Mouse (Mus musculus) hindbrain, embryonic 13.5 days (tissue): Measurements from ENCODE around the gene Irx3. TPM values are rescaled to one million over a fixed set of nuclear protein-coding genes. Genes with fewer than 3 reads are reported as not detected.

ENCODE experiments used
- ATAC-seq: fragments of 200-750 bp; cut with Nextera tagmentation; 2 replicates; pipeline ENCODE4 v1.8.0; 2017; ENCODE audit warnings: moderate TSS enrichment; ENCODE audit not compliant: low FRiP score
- H3K27ac ChIP-seq: fragments of 300-500 bp; sonication (generic); 2 replicates; pipeline ENCODE4 v1.5.1; 2015; ENCODE audit warnings: inconsistent platforms, mild to moderate bottlenecking, moderate library complexity
- H3K27me3 ChIP-seq: fragments of 300-500 bp; sonication (generic); 2 replicates; pipeline ENCODE4 v1.6.1; 2015; ENCODE audit warnings: mild to moderate bottlenecking, inconsistent platforms
- H3K36me3 ChIP-seq: fragments of 300-500 bp; sonication (generic); 2 replicates; pipeline ENCODE4 v1.6.1; 2015; ENCODE audit warnings: mild to moderate bottlenecking, inconsistent platforms
- H3K4me1 ChIP-seq: fragments of 300-500 bp; sonication (generic); replicated peaks from 2 replicates; pipeline ENCODE4 v1.6.1; 2015; ENCODE audit warnings: inconsistent platforms
- H3K4me2 ChIP-seq: fragments of 300-500 bp; sonication (generic); 2 replicates; pipeline ENCODE4 v1.6.1; 2015; ENCODE audit warnings: inconsistent platforms, mild to moderate bottlenecking, moderate library complexity
- H3K4me3 ChIP-seq: fragments of 300-500 bp; sonication (generic); 2 replicates; pipeline ENCODE4 v1.5.1; 2015; ENCODE audit warnings: mild to moderate bottlenecking, inconsistent platforms
- H3K9ac ChIP-seq: fragments of 300-500 bp; sonication (generic); 2 replicates; pipeline ENCODE4 v1.6.1; 2015; ENCODE audit warnings: mild to moderate bottlenecking, inconsistent platforms
- H3K9me3 ChIP-seq: fragments of 300-500 bp; sonication (generic); 2 replicates; pipeline ENCODE4 v1.6.1; 2016; ENCODE audit warnings: inconsistent platforms
- WGBS: fragments of 180-500 bp; shearing (Covaris S2); methylation state at CpG from one replicate; pipeline ENCODE4 v1.1.7; 2015; 5-methylcytosine and 5-hydroxymethylcytosine counted together
- polyA plus RNA-seq: library from polyadenylated mRNA; unstranded; fragments of >200 nt; fragmentation: Nextera tagmentation; extraction: Ambion mirVana; gene quantifications from 2 replicates; pipeline ENCODE4 v1.2.1, GENCODE M21; 2015

The Irx3 gene
- polyA plus RNA-seq, 1 experiment from 2014 or later, result 20.4 TPM

DNA sequence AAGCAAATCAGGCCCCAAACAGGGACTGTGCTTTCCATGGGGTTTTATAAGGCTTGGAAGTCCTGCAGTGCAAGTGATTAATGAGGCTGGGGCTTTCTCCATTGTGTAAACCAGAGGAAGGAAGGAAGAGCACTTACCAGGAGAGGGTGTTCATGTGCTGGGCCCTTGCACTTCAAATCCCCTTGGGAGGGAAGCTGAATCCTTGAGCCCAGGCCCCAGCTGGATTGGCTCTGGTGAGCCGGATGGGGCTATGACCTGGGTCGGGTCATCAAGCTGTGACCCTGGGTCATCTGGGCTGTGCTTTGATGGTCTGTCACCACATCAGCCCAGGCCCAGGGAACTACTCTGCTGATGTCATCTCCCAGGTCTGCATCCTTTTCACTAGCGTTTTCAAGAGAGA is 16.9 kb upstream of the Irx3 start:
- Histone ChIP-seq H3K36me3 (no peaks in the 10 kb centered on the region), H3K27ac (no peak overlapping the region), H3K4me1 (peaks cover 15% of the 10 kb centered on the region), H3K27me3 (peaks cover 49% of the 10 kb centered on the region), H3K9me3 (no peaks in the 10 kb centered on the region), H3K4me3 (no peak overlapping the region), H3K9ac (no peak overlapping the region), H3K4me2 (no peak overlapping the region)
- no peak for ATAC-seq
- WGBS, result 11% methylated on average over 3 of the region's 3 CpGs

- H3K4me2 ChIP-seq, result no peak overlapping the region
- no peak overlapping the region for H3K9ac ChIP-seq
- no peak for ATAC-seq
- H3K9me3 ChIP-seq, result no peaks in the 10 kb centered on the region
- no peak overlapping the region for H3K4me3 ChIP-seq
- peaks cover 41% of the 10 kb centered on the region for H3K27me3 ChIP-seq
- no peak overlapping the region for H3K27ac ChIP-seq
- WGBS, result 100% methylated on average over 4 of the region's 4 CpGs
- H3K4me1 ChIP-seq, result peaks cover 9% of the 10 kb centered on the region
- no peaks in the 10 kb centered on the region for H3K36me3 ChIP-seq
Measured at GRCm38 (mm10) chr8:91814106-91814505, 12.2 kb upstream of the Irx3 start.

DNA sequence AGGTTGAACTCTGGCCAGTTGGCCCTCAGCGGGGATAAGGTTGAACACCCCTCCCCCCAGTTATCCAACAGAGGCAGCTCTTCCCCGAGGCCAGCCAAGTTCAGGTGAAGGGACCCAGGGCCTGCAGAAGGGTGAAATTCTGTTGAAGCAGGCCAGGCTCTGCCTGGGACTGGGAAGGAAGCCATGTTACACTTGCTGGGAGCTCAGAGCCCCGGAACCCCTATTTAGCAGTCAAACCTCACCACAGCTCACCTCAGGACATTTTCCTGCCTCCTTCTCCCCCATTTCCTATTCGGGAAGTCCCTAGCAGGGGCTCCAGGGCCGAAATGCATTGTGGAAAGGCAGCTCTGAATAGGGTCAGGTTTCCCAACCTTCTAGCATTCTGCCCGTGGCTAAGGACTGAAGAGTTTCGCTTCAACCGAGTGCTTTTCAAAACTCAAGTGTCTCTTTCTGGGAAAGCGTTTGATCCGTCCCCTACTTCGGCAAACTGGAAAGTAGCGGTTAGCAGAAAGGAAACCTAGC is 4.9 kb upstream of the Irx3 start:
- H3K4me2 ChIP-seq, result peak overlapping the region; percentile 66
- peak overlapping the region; percentile 34 for H3K4me3 ChIP-seq
- H3K36me3 ChIP-seq, result no peaks in the 10 kb centered on the region
- H3K9me3 ChIP-seq, result no peaks in the 10 kb centered on the region
- peaks cover 74% of the 10 kb centered on the region for H3K27me3 ChIP-seq
- H3K9ac ChIP-seq, result peak overlapping the region; percentile 49; the same call in 1 of the 2 replicates
- ATAC-seq, result no peak
- peak overlapping the region; percentile 83 for H3K27ac ChIP-seq
- peaks cover 49% of the 10 kb centered on the region for H3K4me1 ChIP-seq
- WGBS, result 8% methylated on average over 12 of the region's 12 CpGs

- Histone ChIP-seq H3K4me1 (peaks cover 55% of the 10 kb centered on the region), H3K9me3 (no peaks in the 10 kb centered on the region), H3K4me2 (peak overlapping the region; percentile 66), H3K4me3 (peak overlapping the region; percentile 34), H3K9ac (peak overlapping the region; percentile 49), H3K36me3 (no peaks in the 10 kb centered on the region), H3K27me3 (peaks cover 74% of the 10 kb centered on the region), H3K27ac (peak overlapping the region; percentile 83)
- ATAC-seq, result no peak
- 3% methylated on average over 33 of the region's 33 CpGs for WGBS
Measured at GRCm38 (mm10) chr8:91806084-91806719, 4.3 kb upstream of the Irx3 start.

GRCm38 (mm10) chr8:91805254-91805671 is 3.4 kb upstream of the Irx3 start:
- Histone ChIP-seq H3K27ac (peak overlapping the region; percentile 83), H3K4me2 (peak overlapping the region; percentile 66), H3K4me1 (peaks cover 65% of the 10 kb centered on the region), H3K36me3 (no peaks in the 10 kb centered on the region), H3K4me3 (peak overlapping the region; percentile 34), H3K9ac (peak overlapping the region; percentile 67), H3K27me3 (peaks cover 78% of the 10 kb centered on the region), H3K9me3 (no peaks in the 10 kb centered on the region)
- ATAC-seq, result no peak
- 0% methylated on average over 32 of the region's 32 CpGs for WGBS

- H3K27ac ChIP-seq, result peak overlapping the region; percentile 83
- WGBS, result 2% methylated on average over 36 of the region's 36 CpGs
Measured at GRCm38 (mm10) chr8:91804403-91805253, 2.8 kb upstream of the Irx3 start.

DNA sequence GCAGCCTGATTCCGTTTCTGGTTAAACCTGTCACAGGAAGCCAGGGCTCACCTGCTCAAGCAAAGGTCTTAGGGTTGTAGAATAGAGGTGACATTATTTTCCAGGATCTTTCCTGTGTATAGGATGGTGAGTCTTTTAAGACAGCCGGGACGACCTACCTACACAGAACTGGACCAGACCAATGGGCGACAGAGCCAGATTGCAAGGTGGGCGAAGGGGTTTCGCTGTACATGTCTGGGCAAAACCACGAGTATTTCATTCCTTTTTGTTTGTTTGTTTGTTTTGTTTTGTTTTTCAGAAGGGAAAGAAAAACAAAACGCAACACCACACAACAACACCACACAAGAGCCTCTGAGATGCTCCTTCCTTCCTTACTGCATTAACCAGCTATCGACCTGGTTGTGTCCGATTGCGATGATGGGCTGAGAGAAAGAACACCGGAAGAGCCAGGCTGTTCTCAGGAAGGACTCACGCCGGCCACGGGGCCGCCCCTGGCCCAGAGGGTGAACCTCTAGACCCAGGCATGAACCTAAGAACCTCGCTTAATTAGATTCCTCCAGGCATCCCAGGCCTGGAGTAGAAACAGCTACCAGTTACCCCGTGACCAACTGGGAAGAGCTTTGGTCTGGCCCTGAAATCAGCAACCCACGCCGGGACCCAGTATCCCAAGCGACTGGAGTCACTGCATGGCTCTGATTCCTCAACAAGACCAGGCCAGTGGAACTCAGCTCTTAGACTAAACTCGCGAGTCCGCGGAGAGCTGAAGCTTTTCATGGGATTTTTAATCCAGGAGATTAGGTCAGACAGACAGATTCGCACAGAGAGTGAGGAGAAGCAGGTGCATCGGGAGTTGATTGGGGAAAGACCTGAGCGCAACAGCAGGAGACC is 1.9 kb upstream of the Irx3 start:
- no peak for ATAC-seq
- H3K27me3 ChIP-seq, result peaks cover 82% of the 10 kb centered on the region
- peaks cover 80% of the 10 kb centered on the region for H3K4me1 ChIP-seq
- H3K27ac ChIP-seq, result peak overlapping the region; percentile 79
- 11% methylated on average over 28 of the region's 28 CpGs for WGBS
- peak overlapping the region; percentile 66 for H3K4me2 ChIP-seq
- H3K36me3 ChIP-seq, result no peaks in the 10 kb centered on the region
- no peaks in the 10 kb centered on the region for H3K9me3 ChIP-seq
- H3K4me3 ChIP-seq, result peak overlapping the region; percentile 20
- peak overlapping the region; percentile 59 for H3K9ac ChIP-seq

More at GRCm38 (mm10) chr8:91804403-91805253, 2.8 kb upstream of the Irx3 start:
- Histone ChIP-seq H3K4me2 (peak overlapping the region; percentile 66), H3K9ac (peak overlapping the region; percentile 67), H3K9me3 (no peaks in the 10 kb centered on the region), H3K4me3 (peak overlapping the region; percentile 34), H3K4me1 (peaks cover 71% of the 10 kb centered on the region), H3K36me3 (no peaks in the 10 kb centered on the region), H3K27me3 (peaks cover 82% of the 10 kb centered on the region)
- ATAC-seq, result no peak

DNA sequence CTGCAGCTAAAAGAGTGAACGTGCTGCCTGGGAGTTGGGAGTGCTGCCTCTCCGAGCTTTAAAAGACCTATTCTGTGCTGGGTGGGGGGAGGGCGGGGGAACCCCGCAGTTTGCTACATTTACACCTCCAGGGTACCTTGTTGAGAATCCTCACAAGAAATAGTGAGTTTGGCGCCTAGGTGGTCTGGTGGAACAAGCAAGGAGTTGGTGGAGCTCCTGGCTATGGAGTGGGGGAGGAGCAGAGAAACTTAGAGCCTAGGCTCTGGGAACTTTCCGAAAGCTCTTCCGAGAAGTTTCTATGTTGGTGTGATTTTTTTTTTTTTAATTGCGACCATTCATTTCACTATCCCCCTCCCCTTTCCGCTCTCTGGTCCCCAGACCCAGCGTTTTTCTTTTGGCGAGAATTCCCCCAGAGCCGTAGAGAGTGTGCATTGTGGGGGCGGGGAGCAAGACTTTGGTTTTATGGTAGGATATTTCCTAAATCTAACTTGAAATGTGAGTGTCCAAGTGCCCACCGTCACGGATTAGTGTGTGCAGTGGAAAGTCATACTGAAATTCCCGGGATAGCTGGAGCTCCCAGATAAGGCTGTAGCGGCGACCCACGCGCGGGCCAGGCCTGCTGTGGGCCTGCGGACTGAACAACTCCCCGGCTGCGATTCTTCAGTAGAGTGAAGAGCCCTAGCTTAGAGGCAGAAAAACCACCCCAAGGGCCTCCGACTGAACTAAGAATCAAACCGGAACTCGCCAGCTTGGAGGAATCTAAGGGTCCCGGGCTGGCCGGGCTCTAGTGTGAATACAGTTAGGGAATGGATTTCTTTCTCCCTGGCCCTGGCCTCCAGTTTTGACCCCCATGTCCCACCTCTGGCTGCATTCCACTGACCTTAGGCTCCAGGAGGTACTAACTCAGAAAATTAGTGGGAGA is 795 bp upstream of the Irx3 start:
- 4% methylated on average over 29 of the region's 29 CpGs for WGBS
- Histone ChIP-seq H3K9ac (peak overlapping the region; percentile 51), H3K9me3 (no peaks in the 10 kb centered on the region), H3K36me3 (no peaks in the 10 kb centered on the region), H3K4me3 (peak overlapping the region; percentile 59), H3K4me1 (peaks cover 89% of the 10 kb centered on the region), H3K27ac (peak overlapping the region; percentile 96), H3K27me3 (peaks cover 78% of the 10 kb centered on the region), H3K4me2 (peak overlapping the region; percentile 66)
- ATAC-seq, result no peak

DNA sequence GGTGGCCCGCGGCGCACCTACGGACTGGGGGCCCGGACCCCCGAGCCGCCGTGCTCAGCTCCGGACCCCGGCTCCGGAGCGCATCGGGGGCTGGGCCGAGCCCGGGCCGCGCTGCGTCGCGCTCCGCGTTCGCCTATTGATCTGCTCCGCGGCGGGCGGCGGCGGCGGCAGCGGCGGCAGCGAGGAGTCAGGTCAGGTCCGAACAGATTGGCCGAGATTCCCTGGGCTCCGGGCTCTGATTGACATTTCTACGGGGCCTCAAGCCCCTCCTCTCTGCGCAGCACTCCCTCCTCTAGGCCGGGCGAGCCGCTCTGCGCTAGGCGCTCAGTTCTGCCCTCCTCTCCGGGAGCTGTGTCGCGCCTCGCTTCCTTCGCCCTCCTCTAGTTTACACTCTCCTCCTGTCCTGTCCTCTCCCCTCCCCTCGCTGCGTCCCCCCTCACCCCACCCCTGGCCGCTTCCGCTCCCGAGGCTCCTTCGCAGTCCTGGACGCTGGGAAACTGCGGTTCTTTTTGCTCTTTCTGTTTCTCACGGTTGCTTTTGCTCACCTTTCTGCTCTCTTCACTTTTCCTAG is 541 bp downstream of the Irx3 start:
- Histone ChIP-seq H3K4me2 (peak overlapping the region; percentile 66), H3K4me3 (peak overlapping the region; percentile 59), H3K36me3 (no peaks in the 10 kb centered on the region), H3K27me3 (peaks cover 77% of the 10 kb centered on the region), H3K9ac (peak overlapping the region; percentile 95), H3K27ac (peak overlapping the region; percentile 96), H3K4me1 (peaks cover 87% of the 10 kb centered on the region), H3K9me3 (no peaks in the 10 kb centered on the region)
- WGBS, result under 1% methylated on average over 47 of the region's 57 CpGs
- peak; percentile 80 for ATAC-seq

DNA sequence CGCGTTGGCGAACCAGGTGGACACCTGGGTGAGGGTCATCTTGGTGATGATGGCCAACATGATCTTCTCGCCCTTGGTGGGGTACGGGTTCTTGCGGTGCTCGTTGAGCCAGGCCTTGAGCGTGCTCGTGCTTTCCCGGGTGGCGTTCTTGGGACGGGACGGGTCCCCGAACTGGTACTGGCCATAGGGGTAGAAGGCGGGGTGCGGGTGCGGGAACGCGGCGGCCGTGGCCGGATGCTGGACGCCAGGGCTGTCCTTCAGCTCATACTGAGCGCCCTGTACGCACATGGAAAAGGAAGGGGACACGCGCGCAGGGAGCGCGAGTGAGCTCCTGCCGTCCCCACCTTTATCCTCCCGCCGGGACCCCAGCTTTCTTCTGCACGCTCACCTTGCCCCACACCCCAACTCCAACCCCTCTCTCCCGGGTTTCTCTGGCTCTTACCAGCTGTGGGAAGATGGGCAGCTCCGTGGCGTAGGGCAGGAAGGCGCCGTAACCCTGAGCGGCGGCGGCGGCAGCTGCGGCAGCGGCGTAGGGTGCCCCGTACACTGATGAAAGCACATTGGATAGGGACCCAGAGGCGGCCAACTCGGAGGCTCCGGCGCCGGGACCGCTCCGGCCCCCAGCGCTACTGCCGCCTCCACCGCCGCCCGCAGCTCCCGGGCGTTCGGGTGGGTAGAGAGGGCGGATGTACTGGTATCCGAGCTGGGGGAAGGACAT is 1.2 kb downstream of the Irx3 start:
- peak; percentile 5; the same call in 1 of the 2 replicates for ATAC-seq
- H3K36me3 ChIP-seq, result no peaks in the 10 kb centered on the region
- peak overlapping the region; percentile 59 for H3K4me3 ChIP-seq
- no peaks in the 10 kb centered on the region for H3K9me3 ChIP-seq
- peak overlapping the region; percentile 95 for H3K9ac ChIP-seq
- H3K27me3 ChIP-seq, result peaks cover 78% of the 10 kb centered on the region
- H3K27ac ChIP-seq, result peak overlapping the region; percentile 96
- H3K4me2 ChIP-seq, result peak overlapping the region; percentile 66
- peaks cover 80% of the 10 kb centered on the region for H3K4me1 ChIP-seq
- WGBS, result under 1% methylated on average over 64 of the region's 64 CpGs
